Mouse (Mus musculus) liver, embryonic 12.5 days (tissue): ENCODE results near the gene Kctd21. TPM values are rescaled to one million over a fixed set of nuclear protein-coding genes. Genes with fewer than 3 reads are reported as not detected.
A peak's percentile ranks its signal among the peaks of the same experiment; 100 is the strongest.

ENCODE experiments used
- ATAC-seq: fragments of 200-750 bp; cut with Nextera tagmentation; 2 replicates; pipeline ENCODE4 v1.8.0; 2017; ENCODE audit warnings: moderate number of reproducible peaks, mild to moderate bottlenecking, moderate library complexity
- H3K27ac ChIP-seq: fragments of 300-500 bp; sonication (generic); 2 replicates; pipeline ENCODE4 v1.5.1; 2016; ENCODE audit warnings: mild to moderate bottlenecking
- H3K27me3 ChIP-seq: fragments of 300-500 bp; sonication (generic); replicated peaks from 2 replicates; pipeline ENCODE4 v1.6.1; 2016; ENCODE audit warnings: mild to moderate bottlenecking, moderate library complexity
- H3K36me3 ChIP-seq: fragments of 300-500 bp; sonication (generic); 2 replicates; pipeline ENCODE4 v1.6.1; 2016; ENCODE audit warnings: mild to moderate bottlenecking, moderate library complexity
- H3K4me1 ChIP-seq: fragments of 300-500 bp; sonication (generic); 2 replicates; pipeline ENCODE4 v1.6.1; 2016
- H3K4me2 ChIP-seq: fragments of 300-500 bp; sonication (generic); 2 replicates; pipeline ENCODE4 v1.6.1; 2016; ENCODE audit warnings: mild to moderate bottlenecking, moderate library complexity
- H3K4me3 ChIP-seq: fragments of 300-500 bp; sonication (generic); 2 replicates; pipeline ENCODE4 v1.5.1; 2016; ENCODE audit warnings: mild to moderate bottlenecking, moderate library complexity
- H3K9ac ChIP-seq: fragments of 300-500 bp; sonication (generic); 2 replicates; pipeline ENCODE4 v1.6.1; 2016; ENCODE audit warnings: mild to moderate bottlenecking, moderate library complexity
- H3K9me3 ChIP-seq: fragments of 300-500 bp; sonication (generic); replicated peaks from 2 replicates; pipeline ENCODE4 v1.6.1; 2016; ENCODE audit warnings: mild to moderate bottlenecking, moderate library complexity
- WGBS: fragments of 180-500 bp; shearing (Covaris S2); methylation state at CpG from one replicate; pipeline ENCODE4 v1.1.7; 2016; ENCODE audit not compliant: insufficient replicate concordance; 5-methylcytosine and 5-hydroxymethylcytosine counted together
- polyA plus RNA-seq: library from polyadenylated mRNA; unstranded; fragments of >200 nt; fragmentation: Nextera tagmentation; extraction: Ambion mirVana; gene quantifications from 2 replicates; pipeline ENCODE4 v1.2.1, GENCODE M21; 2016

Gene Kctd21
- polyA plus RNA-seq, 1 experiment from 2014 or later = 1.1 TPM

- peaks cover 72% of the 10 kb centered on the region for H3K27me3 ChIP-seq
- no peaks in the 10 kb centered on the region for H3K9me3 ChIP-seq
- H3K27ac ChIP-seq = no peak overlapping the region
- H3K9ac ChIP-seq = no peak overlapping the region
- H3K4me1 ChIP-seq = peaks cover 9% of the 10 kb centered on the region; the same call in 1 of the 2 replicates
- no peak for ATAC-seq
- H3K36me3 ChIP-seq = no peaks in the 10 kb centered on the region
- peak overlapping the region; percentile 52 for H3K4me2 ChIP-seq
- H3K4me3 ChIP-seq = peak overlapping the region; percentile 29
- WGBS = 10% methylated on average over 96 of the region's 96 CpGs
Measured at GRCm38 (mm10) chr7:97325156-97325985, 6.8 kb upstream of the Kctd21 start.

GRCm38 (mm10) chr7:97327376-97327775, 4.8 kb upstream of the Kctd21 start:
- Histone ChIP-seq H3K4me2 (no peak overlapping the region), H3K27ac (no peak overlapping the region), H3K9me3 (no peaks in the 10 kb centered on the region), H3K27me3 (peaks cover 79% of the 10 kb centered on the region), H3K4me3 (no peak overlapping the region), H3K36me3 (no peaks in the 10 kb centered on the region), H3K9ac (no peak overlapping the region), H3K4me1 (peaks cover 22% of the 10 kb centered on the region)
- ATAC-seq = no peak
- 81% methylated on average over 4 of the region's 4 CpGs for WGBS

DNA sequence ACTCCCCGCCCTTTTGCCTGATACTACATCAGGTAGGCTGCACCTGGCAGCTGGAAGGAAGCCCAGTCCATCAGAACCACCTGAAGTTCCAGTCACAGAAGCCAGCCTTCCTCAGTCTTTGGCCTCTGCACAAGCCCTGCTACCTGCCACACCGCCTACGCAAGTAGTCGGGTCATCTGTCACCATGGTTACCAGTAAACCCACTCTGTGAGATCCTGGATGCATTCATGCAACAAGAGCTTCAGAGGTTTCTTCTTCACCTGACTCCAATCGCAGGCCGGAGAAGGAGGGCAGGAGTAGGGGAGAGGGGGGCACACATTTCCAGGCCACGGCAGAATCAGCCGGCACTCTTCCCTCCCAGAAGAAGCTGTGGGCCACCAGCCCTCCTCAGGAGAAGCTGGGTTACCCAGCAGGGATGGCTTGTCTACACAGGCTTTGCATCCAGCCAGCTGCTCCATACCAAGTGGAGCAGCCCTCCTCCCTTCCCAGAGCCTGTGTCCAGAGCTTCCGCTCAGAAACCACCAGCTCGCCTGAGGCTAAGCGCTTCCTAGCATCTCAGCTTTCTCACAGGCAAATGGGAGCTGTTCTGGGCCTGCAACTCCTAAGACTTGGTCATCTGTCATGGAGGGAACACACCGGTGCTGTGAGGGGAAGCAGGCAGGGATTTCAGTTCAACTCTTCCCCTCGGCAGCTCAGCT, 3.1 kb upstream of the Kctd21 start:
- Histone ChIP-seq H3K4me1 (peaks cover 35% of the 10 kb centered on the region), H3K36me3 (no peaks in the 10 kb centered on the region), H3K9ac (no peak overlapping the region), H3K4me2 (no peak overlapping the region), H3K27me3 (peaks cover 70% of the 10 kb centered on the region), H3K9me3 (no peaks in the 10 kb centered on the region), H3K4me3 (no peak overlapping the region), H3K27ac (no peak overlapping the region)
- 73% methylated on average over 13 of the region's 13 CpGs for WGBS
- no peak for ATAC-seq

GRCm38 (mm10) chr7:97329676-97330075, 2.5 kb upstream of the Kctd21 start:
- Histone ChIP-seq H3K9me3 (no peaks in the 10 kb centered on the region), H3K27me3 (peaks cover 64% of the 10 kb centered on the region), H3K4me3 (no peak overlapping the region), H3K9ac (no peak overlapping the region), H3K4me1 (peaks cover 35% of the 10 kb centered on the region), H3K4me2 (no peak overlapping the region), H3K36me3 (no peaks in the 10 kb centered on the region), H3K27ac (no peak overlapping the region)
- ATAC-seq = no peak
- 68% methylated on average over 3 of the region's 3 CpGs for WGBS

DNA sequence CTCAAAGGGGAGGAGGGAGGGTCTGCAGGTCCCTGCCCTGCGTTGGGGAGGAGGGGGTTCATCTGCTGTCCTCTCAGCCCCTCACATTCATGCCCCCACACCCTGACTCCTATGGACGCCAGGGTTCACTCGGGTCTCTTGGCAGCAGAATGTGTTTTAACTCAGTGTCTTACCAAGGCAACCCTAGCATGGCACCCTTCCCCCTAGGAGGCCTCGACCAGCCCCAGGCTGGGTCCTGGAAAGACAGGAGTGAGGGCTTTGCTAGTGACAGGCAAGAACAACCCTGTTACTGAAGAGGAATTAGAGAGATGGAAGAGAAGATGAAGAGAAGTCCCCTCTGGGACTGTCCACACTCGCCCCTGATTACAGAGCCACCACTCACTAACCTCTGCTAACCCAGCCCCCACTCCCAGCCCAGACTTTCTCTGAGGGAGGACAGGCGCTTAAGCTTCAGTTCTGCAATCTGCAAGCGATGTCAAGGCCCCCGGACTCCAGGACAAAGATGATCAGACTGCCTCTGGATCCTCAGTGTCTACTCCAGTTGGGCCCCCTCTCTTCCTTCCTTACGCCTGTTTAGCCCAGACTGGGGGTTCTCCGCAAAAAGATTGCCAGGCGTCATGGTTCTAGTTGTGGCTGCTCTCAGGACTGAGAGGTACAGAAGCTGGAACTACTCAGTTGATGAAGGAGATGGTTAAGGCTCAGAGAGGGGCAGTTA, 1.0 kb upstream of the Kctd21 start:
- 46% methylated on average over 11 of the region's 11 CpGs for WGBS
- H3K9ac ChIP-seq = peak overlapping the region; percentile 60; the same call in 1 of the 2 replicates
- H3K4me2 ChIP-seq = peak overlapping the region; percentile 94
- peaks cover 26% of the 10 kb centered on the region for H3K4me1 ChIP-seq
- no peak overlapping the region for H3K27ac ChIP-seq
- H3K9me3 ChIP-seq = no peaks in the 10 kb centered on the region
- H3K4me3 ChIP-seq = peak overlapping the region; percentile 71
- ATAC-seq = no peak
- H3K27me3 ChIP-seq = peaks cover 50% of the 10 kb centered on the region
- no peaks in the 10 kb centered on the region for H3K36me3 ChIP-seq

- Histone ChIP-seq H3K36me3 (no peaks in the 10 kb centered on the region), H3K4me2 (peak overlapping the region; percentile 94), H3K9me3 (no peaks in the 10 kb centered on the region), H3K9ac (peak overlapping the region; percentile 71), H3K4me3 (peak overlapping the region; percentile 71), H3K4me1 (peaks cover 27% of the 10 kb centered on the region), H3K27me3 (peaks cover 34% of the 10 kb centered on the region), H3K27ac (0 out of 2 replicates have a peak overlapping the region, but pooled peaks have one; percentile 34)
- WGBS = 5% methylated on average over 9 of the region's 9 CpGs
- ATAC-seq = no peak
Measured at GRCm38 (mm10) chr7:97332667-97333041, 527 bp downstream of the Kctd21 start.

GRCm38 (mm10) chr7:97333113-97333898, 1.2 kb downstream of the Kctd21 start:
- Histone ChIP-seq H3K36me3 (no peaks in the 10 kb centered on the region), H3K27ac (no peak overlapping the region), H3K9ac (0 out of 2 replicates have a peak overlapping the region, but pooled peaks have one; percentile 71), H3K27me3 (peaks cover 28% of the 10 kb centered on the region), H3K4me2 (peak overlapping the region; percentile 94), H3K4me3 (peak overlapping the region; percentile 71), H3K4me1 (peaks cover 31% of the 10 kb centered on the region), H3K9me3 (no peaks in the 10 kb centered on the region)
- WGBS = 50% methylated on average over 6 of the region's 6 CpGs
- no peak for ATAC-seq

GRCm38 (mm10) chr7:97334406-97334805, 2.3 kb downstream of the Kctd21 start:
- Histone ChIP-seq H3K4me2 (no peak overlapping the region), H3K27ac (no peak overlapping the region), H3K27me3 (peaks cover 16% of the 10 kb centered on the region; the same call in 1 of the 2 replicates), H3K36me3 (no peaks in the 10 kb centered on the region), H3K9ac (no peak overlapping the region), H3K9me3 (no peaks in the 10 kb centered on the region), H3K4me1 (peaks cover 31% of the 10 kb centered on the region), H3K4me3 (no peak overlapping the region)
- no peak for ATAC-seq
- WGBS = 79% methylated on average over 2 of the region's 2 CpGs

- H3K4me1 ChIP-seq = peaks cover 26% of the 10 kb centered on the region
- 65% methylated on average over 1 of the region's 1 CpGs for WGBS
- no peaks in the 10 kb centered on the region for H3K36me3 ChIP-seq
- H3K4me3 ChIP-seq = no peak overlapping the region
- H3K9me3 ChIP-seq = 0 out of 2 replicates have a peak, but pooled peaks cover 5% of the 10 kb centered on the region
- no peak overlapping the region for H3K27ac ChIP-seq
- no peak overlapping the region for H3K4me2 ChIP-seq
- no peak overlapping the region for H3K9ac ChIP-seq
- no peak for ATAC-seq
- H3K27me3 ChIP-seq = no peaks in the 10 kb centered on the region
Measured at GRCm38 (mm10) chr7:97336678-97337077, 4.6 kb downstream of the Kctd21 start.

DNA sequence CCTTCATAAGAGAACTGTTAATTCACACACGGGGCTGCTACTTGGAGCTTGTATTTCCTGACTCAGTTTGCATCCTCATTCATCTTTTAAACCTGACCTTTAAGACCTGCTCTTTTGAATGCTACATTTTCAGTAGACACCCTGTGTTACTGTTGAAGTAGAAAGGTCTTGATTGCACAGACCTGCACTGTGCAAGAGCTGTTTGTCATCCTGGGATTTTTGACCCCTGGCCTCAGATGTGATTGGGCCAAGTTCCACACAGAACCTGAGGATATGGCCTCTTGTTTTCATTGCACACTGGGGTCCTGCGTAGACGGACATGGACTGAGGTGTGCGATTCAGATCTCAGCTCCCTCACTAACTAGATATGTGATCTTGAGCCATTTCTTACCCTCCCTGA, 6.5 kb downstream of the Kctd21 start:
- H3K27ac ChIP-seq = no peak overlapping the region
- WGBS = 65% methylated on average over 4 of the region's 4 CpGs
- ATAC-seq = peak; percentile 52

DNA sequence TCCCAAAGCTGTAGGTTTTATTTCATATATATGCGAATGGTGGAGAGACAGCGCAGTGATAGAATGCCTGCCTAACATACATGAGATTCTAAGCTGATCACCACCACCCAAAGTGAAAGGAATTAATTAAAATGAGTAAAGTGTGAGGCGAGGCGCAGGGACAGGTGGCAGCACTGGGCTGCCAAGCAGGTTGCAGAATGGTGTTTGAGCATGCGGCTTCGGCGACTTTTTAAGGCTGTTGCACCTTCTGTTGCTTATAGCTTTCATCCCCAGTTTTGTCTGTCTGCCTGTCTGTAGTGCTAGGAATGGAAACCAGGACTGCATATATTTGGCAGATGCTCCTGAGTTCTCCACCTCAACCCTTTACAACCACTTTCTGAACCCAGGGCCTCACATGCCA, 7.5 kb downstream of the Kctd21 start:
- no peak overlapping the region for H3K4me2 ChIP-seq
- WGBS = 84% methylated on average over 7 of the region's 7 CpGs
- H3K4me1 ChIP-seq = peaks cover 16% of the 10 kb centered on the region
- H3K9ac ChIP-seq = no peak overlapping the region
- no peak for ATAC-seq
- H3K27ac ChIP-seq = no peak overlapping the region
- H3K36me3 ChIP-seq = no peaks in the 10 kb centered on the region
- H3K27me3 ChIP-seq = no peaks in the 10 kb centered on the region
- 0 out of 2 replicates have a peak, but pooled peaks cover 5% of the 10 kb centered on the region for H3K9me3 ChIP-seq
- H3K4me3 ChIP-seq = no peak overlapping the region

More for the DNA sequence above, 6.5 kb downstream of the Kctd21 start:
- peaks cover 16% of the 10 kb centered on the region for H3K4me1 ChIP-seq
- 0 out of 2 replicates have a peak, but pooled peaks cover 5% of the 10 kb centered on the region for H3K9me3 ChIP-seq
- no peak overlapping the region for H3K4me3 ChIP-seq
- H3K4me2 ChIP-seq = no peak overlapping the region
- no peaks in the 10 kb centered on the region for H3K36me3 ChIP-seq
- no peaks in the 10 kb centered on the region for H3K27me3 ChIP-seq
- no peak overlapping the region for H3K9ac ChIP-seq
